Mouse (Mus musculus) midbrain, embryonic 16.5 days (tissue): Measurements from ENCODE around the gene Pigp. TPM values are rescaled to one million over a fixed set of nuclear protein-coding genes. Genes with fewer than 3 reads are reported as not detected.

ENCODE experiments used
- ATAC-seq: fragments of 200-750 bp; cut with Nextera tagmentation; 2 replicates; pipeline ENCODE4 v1.8.0; 2017; ENCODE audit warnings: moderate TSS enrichment
- H3K27ac ChIP-seq: fragments of 300-500 bp; sonication (generic); 2 replicates; pipeline ENCODE4 v1.5.1; 2014; ENCODE audit warnings: mild to moderate bottlenecking, low read length, mixed read lengths
- H3K27me3 ChIP-seq: fragments of 300-500 bp; sonication (generic); 2 replicates; pipeline ENCODE4 v1.6.1; 2014; ENCODE audit warnings: low read depth, low read length, mixed read lengths; ENCODE audit not compliant: control insufficient read depth, insufficient read depth
- H3K36me3 ChIP-seq: fragments of 300-500 bp; sonication (generic); 2 replicates; pipeline ENCODE4 v1.6.1; 2014; ENCODE audit warnings: mild to moderate bottlenecking, low read length, moderate library complexity, mixed read lengths; ENCODE audit not compliant: control insufficient read depth, insufficient read depth
- H3K4me1 ChIP-seq: fragments of 300-500 bp; sonication (generic); 2 replicates; pipeline ENCODE4 v1.6.1; 2014; ENCODE audit warnings: mild to moderate bottlenecking, low read length, mixed read lengths; ENCODE audit not compliant: control insufficient read depth, insufficient read depth
- H3K4me2 ChIP-seq: fragments of 300-500 bp; sonication (generic); 2 replicates; pipeline ENCODE4 v1.6.1; 2014; ENCODE audit warnings: mild to moderate bottlenecking, low read length, mixed read lengths
- H3K4me3 ChIP-seq: fragments of 300-500 bp; sonication (generic); 2 replicates; pipeline ENCODE4 v1.5.1; 2014; ENCODE audit warnings: low read depth, mild to moderate bottlenecking, low read length, moderate library complexity, mixed read lengths
- H3K9ac ChIP-seq: fragments of 300-500 bp; sonication (generic); 2 replicates; pipeline ENCODE4 v1.6.1; 2014; ENCODE audit warnings: low read depth, low read length, mixed read lengths
- H3K9me3 ChIP-seq: fragments of 300-500 bp; sonication (generic); replicated peaks from 2 replicates; pipeline ENCODE4 v1.6.1; 2014; ENCODE audit warnings: mild to moderate bottlenecking, low read length, mixed read lengths; ENCODE audit not compliant: control insufficient read depth, poor library complexity, severe bottlenecking
- WGBS: fragments of 180-500 bp; shearing (Covaris S2); extraction: QIAGEN DNeasy Blood & Tissue Kit; methylation state at CpG from one replicate; pipeline ENCODE4 v1.1.7; 2014; 5-methylcytosine and 5-hydroxymethylcytosine counted together
- polyA plus RNA-seq: library from polyadenylated mRNA; unstranded; fragments of >200 nt; fragmentation: Nextera tagmentation; extraction: Ambion mirVana; gene quantifications from 2 replicates; pipeline ENCODE4 v1.2.1, GENCODE M21; 2015

Gene Pigp
- polyA plus RNA-seq, 1 experiment from 2014 or later = 113 TPM

- no peak overlapping the region for H3K4me2 ChIP-seq
- no peak for ATAC-seq
- no peak overlapping the region for H3K27ac ChIP-seq
- WGBS = 54% methylated on average over 5 of the region's 5 CpGs
- no peaks in the 10 kb centered on the region for H3K9me3 ChIP-seq
- no peaks in the 10 kb centered on the region for H3K36me3 ChIP-seq
- peaks cover 15% of the 10 kb centered on the region for H3K4me1 ChIP-seq
- no peak overlapping the region for H3K9ac ChIP-seq
- no peak overlapping the region for H3K4me3 ChIP-seq
- peaks cover 11% of the 10 kb centered on the region for H3K27me3 ChIP-seq
Measured at GRCm38 (mm10) chr16:94330429-94330828, 41.2 kb downstream of the Pigp start.

GRCm38 (mm10) chr16:94328881-94329867 is 42.5 kb downstream of the Pigp start:
- ATAC-seq = no peak
- no peaks in the 10 kb centered on the region for H3K36me3 ChIP-seq
- no peak overlapping the region for H3K27ac ChIP-seq
- no peak overlapping the region for H3K9ac ChIP-seq
- no peaks in the 10 kb centered on the region for H3K9me3 ChIP-seq
- peaks cover 15% of the 10 kb centered on the region for H3K4me1 ChIP-seq
- H3K4me3 ChIP-seq = peak overlapping the region; percentile 37; the same call in 1 of the 2 replicates
- peak overlapping the region; percentile 64 for H3K4me2 ChIP-seq
- peaks cover 11% of the 10 kb centered on the region for H3K27me3 ChIP-seq
- 5% methylated on average over 25 of the region's 25 CpGs for WGBS

GRCm38 (mm10) chr16:94327781-94328711 is 43.6 kb downstream of the Pigp start, which contains the start of gene Ripply3:
Gene Ripply3, plus strand, starts transcription at chr16:94328420.
- peak within 1 kb of the TSS; percentile 37 for H3K4me3 ChIP-seq
- under 1% methylated on average over 62 of the region's 63 CpGs for WGBS
- H3K36me3 ChIP-seq = no peaks in the 10 kb centered on the region
- H3K27me3 ChIP-seq = peaks cover 11% of the 10 kb centered on the region
- peak within 1 kb of the TSS; percentile 64 for H3K4me2 ChIP-seq
- H3K4me1 ChIP-seq = peaks cover 15% of the 10 kb centered on the region
- ATAC-seq = no peak
- H3K9me3 ChIP-seq = no peaks in the 10 kb centered on the region
- no peak within 1 kb of the TSS for H3K27ac ChIP-seq
- peak within 1 kb of the TSS; percentile 39 for H3K9ac ChIP-seq

- no peak overlapping the region for H3K9ac ChIP-seq
- H3K9me3 ChIP-seq = no peaks in the 10 kb centered on the region
- no peaks in the 10 kb centered on the region for H3K36me3 ChIP-seq
- ATAC-seq = no peak
- H3K4me1 ChIP-seq = peaks cover 15% of the 10 kb centered on the region
- H3K4me3 ChIP-seq = no peak overlapping the region
- peaks cover 11% of the 10 kb centered on the region for H3K27me3 ChIP-seq
- no peak overlapping the region for H3K27ac ChIP-seq
- no peak overlapping the region for H3K4me2 ChIP-seq
- 94% methylated on average over 3 of the region's 3 CpGs for WGBS
Measured at GRCm38 (mm10) chr16:94326008-94326407, 45.6 kb downstream of the Pigp start.

- ATAC-seq = no peak
- H3K4me1 ChIP-seq = peaks cover 4% of the 10 kb centered on the region; the same call in 1 of the 2 replicates
- WGBS = 82% methylated on average over 5 of the region's 5 CpGs
Measured at GRCm38 (mm10) chr16:94323681-94324080, 48.0 kb downstream of the Pigp start.

GRCm38 (mm10) chr16:94320223-94320622 is 51.4 kb downstream of the Pigp start:
- H3K27ac ChIP-seq = no peak overlapping the region
- no peaks in the 10 kb centered on the region for H3K27me3 ChIP-seq
- 82% methylated on average over 5 of the region's 5 CpGs for WGBS
- no peaks in the 10 kb centered on the region for H3K4me1 ChIP-seq
- ATAC-seq = no peak
- no peak overlapping the region for H3K4me3 ChIP-seq
- H3K36me3 ChIP-seq = no peaks in the 10 kb centered on the region
- no peak overlapping the region for H3K4me2 ChIP-seq
- no peak overlapping the region for H3K9ac ChIP-seq
- H3K9me3 ChIP-seq = no peaks in the 10 kb centered on the region

More at GRCm38 (mm10) chr16:94323681-94324080, 48.0 kb downstream of the Pigp start:
- Histone ChIP-seq H3K27ac (no peak overlapping the region), H3K9me3 (no peaks in the 10 kb centered on the region), H3K4me2 (no peak overlapping the region), H3K36me3 (no peaks in the 10 kb centered on the region), H3K9ac (no peak overlapping the region), H3K4me3 (no peak overlapping the region), H3K27me3 (peaks cover 11% of the 10 kb centered on the region)

GRCm38 (mm10) chr16:94317752-94318151 is 53.9 kb downstream of the Pigp start:
- Histone ChIP-seq H3K27ac (no peak overlapping the region), H3K27me3 (no peaks in the 10 kb centered on the region), H3K4me3 (no peak overlapping the region), H3K4me2 (no peak overlapping the region), H3K4me1 (peaks cover 5% of the 10 kb centered on the region), H3K9me3 (no peaks in the 10 kb centered on the region), H3K36me3 (no peaks in the 10 kb centered on the region), H3K9ac (no peak overlapping the region)
- WGBS = 88% methylated on average over 5 of the region's 5 CpGs
- ATAC-seq = no peak

GRCm38 (mm10) chr16:94315215-94315614 is 56.4 kb downstream of the Pigp start:
- Histone ChIP-seq H3K4me3 (no peak overlapping the region), H3K36me3 (no peaks in the 10 kb centered on the region), H3K27ac (no peak overlapping the region), H3K9ac (no peak overlapping the region), H3K4me2 (no peak overlapping the region), H3K4me1 (peaks cover 16% of the 10 kb centered on the region), H3K27me3 (no peaks in the 10 kb centered on the region), H3K9me3 (no peaks in the 10 kb centered on the region)
- WGBS = 42% methylated on average over 1 of the region's 1 CpGs
- no peak for ATAC-seq
